Mouse (Mus musculus): ENCODE results near the gene Gm6408.
"Not testable (repeated sequence)": the region's sequence is repeated elsewhere in the genome, so short reads cannot be mapped to it uniquely, and the experiment has no call there.

Gm6408 gene

DNA sequence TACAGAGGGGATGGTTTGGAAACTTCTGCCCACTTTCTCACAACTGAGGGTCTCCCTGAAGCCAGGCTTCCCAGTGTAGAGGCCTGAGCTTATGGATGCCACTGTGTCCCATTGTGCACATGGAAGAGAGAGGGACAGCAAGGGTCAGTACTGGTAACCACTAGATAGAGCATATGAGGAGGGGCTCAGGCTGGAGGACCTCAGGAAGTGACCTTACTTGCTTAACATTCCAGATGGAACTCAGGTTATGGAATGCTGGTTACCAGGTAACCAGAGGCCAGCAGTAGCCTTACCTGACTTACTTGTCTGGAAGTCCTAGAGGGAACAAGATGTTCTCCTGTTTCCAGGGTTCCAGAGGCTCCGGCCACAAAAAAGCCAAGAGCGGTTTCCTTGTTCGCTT is at the start of gene Gm6408:
Gene Gm6408 (plus strand): TSS at position 301 of the 400 bp plus-strand sequence.
- not testable (repeated sequence) for DNase-seq (ENCODE audit: low spot score)

DNA sequence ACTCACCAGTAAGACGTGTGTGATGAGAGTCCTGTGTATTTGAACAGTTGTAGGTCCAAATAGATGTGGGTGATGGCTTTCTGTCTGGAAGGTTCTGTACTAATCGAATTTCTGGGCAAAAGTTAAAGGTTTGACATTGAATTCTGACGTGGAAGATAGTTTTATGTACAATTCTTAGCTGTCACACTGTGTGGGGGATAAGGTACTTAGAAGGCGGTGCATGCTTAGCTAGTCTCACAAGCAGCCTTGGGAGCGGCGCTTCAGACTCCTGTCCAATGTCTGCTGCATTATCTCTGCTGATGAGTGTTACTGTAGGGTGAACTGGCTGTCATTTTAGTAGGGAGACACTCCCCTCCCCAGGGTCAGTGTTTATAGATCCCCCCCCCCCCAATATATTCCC is 49.3 kb upstream of the Gm6408 start:
- no peak for DNase-seq (ENCODE audit: low spot score)

DNA sequence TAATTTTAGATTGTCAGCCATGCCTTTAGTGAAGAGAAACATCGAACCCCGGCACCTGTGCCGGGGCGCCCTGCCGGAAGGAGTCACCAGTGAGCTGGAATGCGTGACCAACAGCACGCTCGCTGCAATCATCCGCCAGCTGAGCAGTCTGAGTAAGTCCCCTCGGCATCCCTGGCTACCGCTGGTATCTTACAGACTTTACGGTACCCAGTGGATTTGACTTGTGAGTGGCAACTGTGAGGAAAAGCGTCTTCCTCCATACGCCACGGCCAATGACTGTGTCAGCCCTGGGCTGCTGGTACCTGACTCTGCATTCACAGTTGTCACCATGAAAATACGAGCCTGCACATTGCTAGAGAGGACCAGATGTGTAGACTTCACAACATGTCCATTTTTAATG is 46.4 kb upstream of the Gm6408 start:
- no peak for DNase-seq (ENCODE audit: low spot score)

DNA sequence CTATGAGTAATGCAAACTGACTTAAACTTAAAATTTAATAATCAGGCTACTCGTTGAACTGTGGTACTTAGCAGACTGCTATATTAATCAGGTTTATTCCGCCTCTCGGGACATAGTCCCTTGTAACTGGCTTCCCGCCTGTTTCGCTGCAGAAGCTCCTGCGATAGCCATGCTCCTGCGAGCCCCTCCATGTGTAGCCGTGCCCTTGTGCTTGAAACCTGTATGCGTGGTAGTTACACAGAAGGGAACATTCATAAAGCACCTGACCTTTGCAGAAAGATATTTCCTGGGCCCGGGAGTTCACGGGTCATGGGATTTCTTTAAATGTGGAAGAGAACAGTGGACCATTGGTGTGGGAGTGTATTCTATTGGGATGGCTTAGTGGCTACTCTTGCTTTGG is 45.0 kb upstream of the Gm6408 start:
- DNase-seq (ENCODE audit: low spot score), result no peak

DNA sequence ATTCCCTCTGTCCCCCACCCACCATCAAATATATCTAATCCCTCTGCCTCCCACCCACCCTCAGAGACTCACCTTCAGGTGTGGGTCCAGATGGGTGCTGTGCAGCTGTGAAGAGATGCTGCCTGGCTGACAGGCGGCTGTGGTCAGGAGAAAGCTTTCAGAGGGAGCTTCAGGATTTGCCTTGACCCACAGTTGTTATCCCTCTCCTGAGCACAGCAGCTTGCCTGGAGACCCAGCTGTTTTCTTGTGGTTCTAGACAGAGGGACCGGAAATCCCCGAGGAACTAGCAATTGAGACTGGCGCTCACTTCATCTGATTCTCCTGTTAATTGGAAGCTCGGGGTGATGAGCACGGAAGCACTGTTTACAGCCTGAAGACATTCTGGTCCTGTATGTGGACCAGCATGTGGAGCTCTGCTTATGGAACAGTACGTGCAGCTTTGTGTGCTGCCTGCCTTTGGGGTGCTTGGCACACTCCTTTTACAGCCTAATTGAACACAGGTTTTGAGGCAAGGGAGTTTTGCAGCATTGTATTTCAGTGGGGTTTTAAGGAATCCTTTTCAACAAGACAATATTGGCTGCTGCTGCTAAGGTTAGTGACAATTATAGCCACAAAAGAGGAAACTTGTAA is 42.5 kb upstream of the Gm6408 start:
- DNase-seq (ENCODE audit: low spot score), result no peak

DNA sequence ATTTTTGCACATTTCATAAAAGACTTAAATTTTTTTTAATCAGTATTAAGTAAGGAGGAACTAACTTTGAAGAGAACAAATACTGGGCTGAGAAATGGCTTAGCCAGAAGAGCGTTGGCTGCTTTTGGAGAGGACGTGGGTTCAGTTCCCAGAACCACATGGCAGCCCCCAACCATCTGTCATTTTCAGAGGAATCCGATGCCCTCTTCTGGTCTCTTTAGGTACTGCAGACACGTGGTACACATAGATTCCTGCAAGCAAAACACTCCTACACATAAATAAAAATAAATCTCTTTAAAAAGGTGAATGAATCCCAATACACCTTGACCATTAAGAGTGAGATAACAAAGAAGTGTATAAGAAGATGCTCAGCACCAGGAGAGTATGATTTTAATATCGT is 41.5 kb upstream of the Gm6408 start:
- DNase-seq (ENCODE audit: low spot score), result no peak

DNA sequence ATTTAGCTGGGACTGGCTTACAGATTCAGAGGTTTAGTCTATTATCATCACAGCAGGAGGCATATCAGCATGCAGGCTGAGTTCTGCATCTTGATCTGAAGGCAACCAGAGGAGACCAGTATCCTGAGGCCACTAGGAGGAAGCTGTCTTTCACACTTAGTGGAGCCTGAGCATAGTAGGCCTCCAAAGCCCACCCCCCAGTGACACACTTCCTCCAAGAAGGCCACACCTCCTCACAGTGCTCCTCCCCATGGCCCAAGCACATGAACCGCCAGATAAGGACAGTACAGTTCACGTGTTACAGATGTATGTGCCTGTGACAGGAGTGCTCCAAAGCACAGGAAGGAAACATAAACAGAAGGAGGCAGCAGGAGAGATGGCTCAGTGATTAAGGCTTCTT is 39.0 kb upstream of the Gm6408 start:
- DNase-seq (ENCODE audit: low spot score), result no peak

DNA sequence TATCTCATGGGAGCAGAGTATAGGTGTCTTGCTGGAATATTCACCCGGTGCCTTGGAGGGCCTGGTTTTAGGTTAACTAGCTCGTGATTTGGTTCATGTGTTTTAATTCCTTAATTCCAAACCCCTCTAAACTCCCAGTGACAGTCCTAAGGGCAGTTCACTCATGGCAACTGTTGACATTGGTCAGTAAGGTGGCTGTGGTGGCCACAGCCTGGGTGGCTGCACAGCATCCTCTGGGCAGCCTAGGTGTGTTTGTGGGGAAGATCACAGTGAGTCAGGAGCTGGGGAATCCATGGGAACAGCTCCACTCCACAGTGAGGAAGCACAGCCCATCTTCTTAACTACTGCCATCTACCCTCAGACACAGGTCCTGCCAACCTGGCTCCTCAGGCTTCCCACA is 35.1 kb upstream of the Gm6408 start:
- no peak for DNase-seq (ENCODE audit: low spot score)

DNA sequence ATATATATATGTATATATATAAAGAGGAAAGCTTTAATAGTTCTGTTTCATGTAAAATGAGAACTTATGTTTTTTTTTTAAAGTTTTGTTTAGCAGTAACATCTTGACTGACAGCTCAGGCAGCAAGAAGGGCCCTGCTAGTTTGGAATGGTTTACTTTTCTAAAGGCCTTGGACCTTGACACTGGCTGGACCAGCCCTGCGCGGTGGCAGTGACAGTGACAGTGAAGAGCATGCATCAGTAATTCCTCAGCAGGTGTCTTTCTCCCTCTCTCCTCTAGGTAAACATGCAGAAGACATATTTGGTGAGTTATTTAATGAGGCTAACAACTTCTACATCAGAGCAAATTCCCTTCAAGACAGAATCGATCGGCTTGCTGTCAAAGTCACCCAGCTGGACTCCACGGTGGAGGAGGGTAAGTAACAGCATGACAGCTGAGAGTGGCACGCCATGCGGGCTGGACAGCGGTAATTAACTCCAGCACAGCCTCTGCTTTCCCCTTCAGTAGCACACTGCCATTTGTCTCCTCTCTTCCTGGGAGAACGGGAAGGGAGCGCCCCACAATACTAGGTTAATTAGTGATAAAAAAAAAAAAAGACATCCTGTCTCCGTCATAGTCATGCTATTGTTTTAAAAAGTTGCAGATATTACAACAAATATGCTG is 30.0 kb upstream of the Gm6408 start:
- DNase-seq (ENCODE audit: low spot score), result peak; percentile 13

DNA sequence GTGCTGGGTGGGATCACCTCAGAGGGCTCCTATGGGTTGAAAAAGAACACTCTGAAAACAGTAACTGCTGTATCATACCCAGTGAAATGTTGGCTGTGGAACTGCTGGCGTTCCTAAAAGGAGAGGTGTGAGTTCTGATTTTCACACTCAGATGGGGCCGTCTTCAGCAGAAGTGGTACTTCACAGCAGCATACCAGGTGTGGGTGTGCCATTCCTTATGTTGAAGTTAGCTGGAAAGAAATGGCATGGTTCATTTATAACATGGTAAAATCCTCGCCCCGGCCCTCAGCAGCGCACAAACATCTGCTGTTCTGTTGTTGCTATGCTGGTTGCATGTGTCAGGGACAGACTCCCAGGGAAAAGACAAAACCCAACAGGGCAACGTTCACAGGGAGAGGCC is 28.2 kb upstream of the Gm6408 start:
- no peak for DNase-seq (ENCODE audit: low spot score)

DNA sequence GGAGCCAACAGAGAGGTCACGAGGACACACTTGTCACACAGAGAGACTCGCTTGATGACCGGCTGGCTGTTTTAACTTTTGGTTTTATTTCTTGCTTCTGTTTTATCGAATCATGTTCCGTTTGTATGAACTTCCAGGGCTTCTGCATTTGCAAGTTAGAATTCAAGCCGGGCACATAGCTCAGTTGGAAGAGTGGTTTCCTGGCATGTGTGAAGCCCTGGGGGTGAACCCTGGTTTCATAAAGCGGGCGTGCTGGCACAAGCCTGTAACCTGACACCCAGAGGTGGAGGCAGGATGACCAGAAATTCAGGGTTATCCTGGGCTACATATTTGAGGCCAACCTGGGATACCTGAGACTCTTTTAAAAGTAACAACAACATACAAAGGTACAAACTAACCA is 20.2 kb upstream of the Gm6408 start:
- DNase-seq (ENCODE audit: low spot score), result no peak

DNA sequence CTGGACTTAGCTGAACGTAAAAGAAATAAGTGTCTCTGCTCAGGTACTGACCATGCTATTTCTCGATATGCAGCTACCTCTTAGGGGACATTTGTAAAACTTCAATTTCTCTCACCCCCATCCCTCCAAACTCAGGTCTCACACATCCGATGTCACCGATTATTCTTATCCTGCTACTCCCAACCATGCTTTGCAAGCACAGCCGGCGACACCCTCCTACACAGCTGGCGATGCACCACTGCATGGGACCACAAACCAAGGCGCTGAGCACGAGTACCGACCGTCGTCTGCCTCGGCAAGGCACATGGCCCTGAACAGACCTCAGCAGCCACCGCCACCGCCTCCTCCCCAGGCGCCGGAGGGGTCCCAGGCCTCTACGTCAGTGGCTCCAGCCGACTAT is 15.1 kb upstream of the Gm6408 start:
- no peak for DNase-seq (ENCODE audit: low spot score)

DNA sequence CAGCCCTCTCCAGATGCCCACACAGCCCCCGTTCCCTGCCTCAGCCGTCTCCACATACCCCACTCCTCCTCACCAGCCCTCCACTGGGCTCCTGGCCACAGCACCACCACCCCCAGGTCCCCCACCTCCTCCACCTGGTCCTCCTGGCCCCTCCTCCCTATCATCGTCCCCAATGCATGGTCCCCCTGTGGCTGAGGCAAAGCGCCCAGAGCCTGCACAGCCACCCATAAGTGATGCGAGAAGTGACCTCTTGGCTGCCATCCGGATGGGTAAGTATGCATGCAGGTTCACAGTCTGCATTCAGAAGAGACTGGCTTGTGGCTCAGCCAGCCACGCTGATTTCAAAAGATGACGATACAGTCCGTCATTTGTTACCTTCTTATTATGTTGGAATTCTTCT is 13.5 kb upstream of the Gm6408 start:
- no peak for DNase-seq (ENCODE audit: low spot score)

DNA sequence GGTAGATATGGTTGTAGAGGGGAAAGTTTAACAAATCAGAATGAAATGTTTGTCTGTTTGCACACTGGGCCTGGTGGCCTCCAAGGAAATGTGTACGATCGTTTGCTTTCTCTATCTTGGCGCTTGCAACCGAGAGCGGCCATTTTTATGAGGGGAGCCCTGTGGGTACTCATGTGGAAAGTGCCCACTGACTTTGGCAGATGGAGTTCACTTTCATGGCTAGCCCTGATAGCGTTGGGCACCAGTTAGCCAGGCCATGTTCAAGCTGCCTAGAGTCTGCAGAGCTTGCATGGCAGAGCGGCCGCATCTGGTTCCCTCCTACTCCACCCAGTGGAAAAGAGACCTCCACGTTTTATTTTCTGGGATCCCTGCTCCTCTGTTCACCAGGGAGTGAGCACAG is 10.9 kb upstream of the Gm6408 start:
- no peak for DNase-seq (ENCODE audit: low spot score)

DNA sequence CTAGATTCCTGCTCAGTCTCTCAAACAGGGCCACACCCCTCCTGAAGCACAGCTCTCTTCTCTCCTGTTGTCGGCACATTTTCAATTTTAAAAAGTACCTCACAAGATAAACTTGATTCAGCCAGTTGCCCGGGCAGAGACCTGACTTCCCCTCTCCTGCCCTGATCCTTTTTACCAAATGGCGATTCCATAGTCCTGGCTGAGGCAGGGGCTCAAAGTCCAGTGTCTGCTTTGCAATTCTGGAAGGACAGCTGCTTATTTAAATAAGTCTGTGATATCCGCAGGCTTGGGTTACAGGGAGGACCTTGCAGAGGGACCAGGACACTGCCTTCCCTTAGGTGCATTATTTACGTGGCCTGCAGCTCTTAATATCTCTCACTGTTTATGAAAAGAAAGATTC is 10.5 kb upstream of the Gm6408 start:
- no peak for DNase-seq (ENCODE audit: low spot score)

DNA sequence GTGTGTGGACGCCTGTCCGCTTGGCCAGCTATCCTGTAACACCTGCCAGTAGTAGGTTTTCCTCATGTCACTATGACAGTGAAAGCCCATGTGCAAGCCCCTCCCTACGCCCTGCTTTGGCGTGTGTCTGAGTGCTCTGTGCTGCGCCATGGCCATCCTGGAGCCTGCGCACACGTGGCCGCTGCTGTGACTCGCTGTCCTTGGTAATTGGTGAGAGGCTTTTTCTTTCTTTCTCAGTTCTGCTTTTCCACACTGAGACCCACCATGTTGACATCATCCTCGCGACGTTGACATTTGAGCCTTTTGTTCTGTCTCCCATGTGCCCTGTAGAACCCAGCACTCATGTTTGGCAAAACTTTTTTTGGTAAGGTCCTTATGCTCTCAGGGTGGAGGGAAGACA is 9.9 kb upstream of the Gm6408 start:
- no peak for DNase-seq (ENCODE audit: low spot score)

DNA sequence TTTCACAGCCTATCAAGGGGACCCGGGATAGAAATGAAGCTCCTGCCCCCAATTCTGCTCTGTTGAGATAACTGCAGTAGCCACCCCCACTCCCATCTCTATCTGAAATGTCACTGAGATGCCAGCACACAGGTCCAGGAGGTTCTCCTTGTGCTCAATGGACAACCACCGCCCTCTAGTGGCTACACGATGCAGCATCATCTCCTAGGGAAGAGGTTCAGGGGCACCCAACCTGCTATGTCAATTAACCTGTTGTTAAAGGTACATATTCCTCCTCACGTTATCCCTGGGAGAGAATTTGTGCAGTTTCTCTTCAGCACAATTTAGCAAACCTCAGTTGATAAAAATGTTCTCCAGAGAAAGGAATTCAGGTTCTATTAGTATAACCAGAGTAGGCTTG is 2.2 kb upstream of the Gm6408 start:
- not testable (repeated sequence) for DNase-seq (ENCODE audit: low spot score)

DNA sequence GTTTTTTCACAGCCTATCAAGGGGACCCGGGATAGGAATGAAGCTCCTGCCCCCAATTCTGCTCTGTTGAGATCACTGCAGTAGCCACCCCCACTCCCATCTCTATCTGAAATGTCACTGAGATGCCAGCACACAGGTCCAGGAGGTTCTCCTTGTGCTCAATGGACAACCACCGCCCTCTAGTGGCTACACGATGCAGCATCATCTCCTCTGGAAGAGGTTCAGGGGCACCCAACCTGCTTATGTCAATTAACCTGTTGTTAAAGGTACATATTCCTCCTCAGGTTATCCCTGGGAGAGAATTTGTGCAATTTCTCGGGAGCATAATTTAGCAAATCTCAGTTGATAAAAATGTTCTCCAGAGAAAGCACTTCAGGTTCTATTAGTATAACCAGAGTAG is 7.2 kb downstream of the Gm6408 start:
- not testable (repeated sequence) for DNase-seq (ENCODE audit: low spot score)

DNA sequence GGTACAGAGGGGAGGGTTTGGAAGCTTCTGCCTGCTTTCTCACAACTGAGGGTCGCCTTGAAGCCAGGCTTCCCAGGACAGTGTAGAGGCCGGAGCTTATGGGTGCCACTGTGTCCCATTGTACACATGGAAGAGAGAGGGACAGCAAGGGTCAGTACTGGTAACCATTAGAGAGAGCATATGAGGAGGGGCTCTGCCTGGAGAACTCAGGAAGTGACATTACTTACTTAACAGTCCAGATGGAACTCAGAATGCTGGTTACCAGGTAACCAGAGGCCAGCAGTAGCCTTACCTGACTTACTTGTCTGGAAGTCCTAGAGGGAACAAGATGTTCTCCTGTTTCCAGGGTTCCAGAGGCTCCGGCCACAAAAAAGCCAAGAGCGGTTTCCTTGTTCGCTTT is 9.3 kb downstream of the Gm6408 start, which contains the start of gene Gm6370:
Gene Gm6370 (plus strand): TSS at position 301 of the 400 bp plus-strand sequence.
- DNase-seq (ENCODE audit: low spot score), result not testable (repeated sequence)

DNA sequence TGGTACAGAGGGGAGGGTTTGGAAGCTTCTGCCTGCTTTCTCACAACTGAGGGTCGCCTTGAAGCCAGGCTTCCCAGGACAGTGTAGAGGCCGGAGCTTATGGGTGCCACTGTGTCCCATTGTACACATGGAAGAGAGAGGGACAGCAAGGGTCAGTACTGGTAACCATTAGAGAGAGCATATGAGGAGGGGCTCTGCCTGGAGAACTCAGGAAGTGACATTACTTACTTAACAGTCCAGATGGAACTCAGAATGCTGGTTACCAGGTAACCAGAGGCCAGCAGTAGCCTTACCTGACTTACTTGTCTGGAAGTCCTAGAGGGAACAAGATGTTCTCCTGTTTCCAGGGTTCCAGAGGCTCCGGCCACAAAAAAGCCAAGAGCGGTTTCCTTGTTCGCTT is 20.3 kb downstream of the Gm6408 start, which contains the start of gene 4930449I24Rik:
Gene 4930449I24Rik (plus strand): TSS at position 301 of the 400 bp plus-strand sequence.
- not testable (repeated sequence) for DNase-seq (ENCODE audit: low spot score)

DNA sequence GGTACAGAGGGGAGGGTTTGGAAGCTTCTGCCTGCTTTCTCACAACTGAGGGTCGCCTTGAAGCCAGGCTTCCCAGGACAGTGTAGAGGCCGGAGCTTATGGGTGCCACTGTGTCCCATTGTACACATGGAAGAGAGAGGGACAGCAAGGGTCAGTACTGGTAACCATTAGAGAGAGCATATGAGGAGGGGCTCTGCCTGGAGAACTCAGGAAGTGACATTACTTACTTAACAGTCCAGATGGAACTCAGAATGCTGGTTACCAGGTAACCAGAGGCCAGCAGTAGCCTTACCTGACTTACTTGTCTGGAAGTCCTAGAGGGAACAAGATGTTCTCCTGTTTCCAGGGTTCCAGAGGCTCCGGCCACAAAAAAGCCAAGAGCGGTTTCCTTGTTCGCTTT is 32.1 kb downstream of the Gm6408 start, which contains the start of gene Gm3402:
Gene Gm3402 (plus strand): TSS at position 301 of the 400 bp plus-strand sequence.
- not testable (repeated sequence) for DNase-seq (ENCODE audit: low spot score)

DNA sequence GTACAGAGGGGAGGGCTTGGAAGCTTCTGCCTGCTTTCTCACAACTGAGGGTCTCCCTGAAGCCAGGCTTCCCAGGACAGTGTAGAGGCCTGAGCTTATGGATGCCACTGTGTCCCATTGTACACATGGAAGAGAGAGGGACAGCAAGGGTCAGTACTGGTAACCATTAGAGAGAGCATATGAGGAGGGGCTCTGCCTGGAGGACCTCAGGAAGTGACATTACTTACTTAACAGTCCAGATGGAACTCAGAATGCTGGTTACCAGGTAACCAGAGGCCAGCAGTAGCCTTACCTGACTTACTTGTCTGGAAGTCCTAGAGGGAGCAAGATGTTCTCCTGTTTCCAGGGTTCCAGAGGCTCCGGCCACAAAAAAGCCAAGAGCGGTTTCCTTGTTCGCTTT is 43.7 kb downstream of the Gm6408 start, which contains the start of gene Gm3404:
Gene Gm3404 (plus strand): TSS at position 301 of the 400 bp plus-strand sequence.
- not testable (repeated sequence) for DNase-seq (ENCODE audit: low spot score)

Data from embryo, embryonic 10 days (tissue).